In the genomic region with DNA sequence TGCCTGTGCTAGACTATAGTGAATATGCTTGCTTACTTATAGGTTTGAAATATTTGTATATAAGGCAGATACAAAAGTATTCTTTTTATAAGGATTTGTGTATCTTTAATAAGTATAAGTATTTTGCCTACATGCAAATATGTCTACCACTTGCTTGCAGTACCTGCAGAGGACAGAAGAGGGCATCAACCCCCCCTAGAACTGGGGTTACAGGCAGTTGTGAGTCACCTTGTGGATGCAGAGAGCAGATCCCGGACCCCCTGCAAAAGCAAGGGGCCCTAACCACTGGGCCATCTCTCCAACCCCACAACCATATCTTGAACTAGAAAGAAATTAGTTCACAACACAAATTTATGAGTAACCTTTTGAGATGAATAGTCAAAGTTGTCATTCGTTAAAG, we compare ENCODE assay signal across 16 mouse cellular contexts.
DNase-seq lines count a peak whose midpoint lies in the region; ATAC-seq and TF ChIP-seq lines count a peak whose summit lies in the region.
"Had no signal": no experiment of that assay in that cellular context is flagged by ENCODE, and none has a peak within 500 bp of the region (broad histone marks: within the 10 kb centered on the region; RNA-seq: fewer than 3 reads in every experiment).

No protein-coding gene starts in this region.

- no peak for ATAC-seq in liver, embryonic 14.5 days (ENCODE audit: insufficient read depth)
- ATAC-seq in liver, embryonic 12.5 days: no peak

- H3K4me2 ChIP-seq in liver, embryonic 14.5 days (ENCODE audit: low read depth): no peak overlapping the region
- H3K4me2 ChIP-seq in liver, embryonic 12.5 days: no peak overlapping the region
- H3K4me2 ChIP-seq: embryonic facial prominence, embryonic 15.5 days; hindbrain, embryonic 12.5 days; limb, embryonic 13.5 days; midbrain, embryonic 12.5 days; stomach, embryonic 15.5 days had no signal

- TF ChIP-seq CTCF in liver, embryonic 14.5 days (IDR thresholded peaks at IDR 0.05; ENCODE audit: low read depth): peak; percentile 26; the same call in 1 of the 2 replicates
- TF ChIP-seq CTCF in E14TG2a.4 (conservative IDR thresholded peaks at IDR 0.05; ENCODE audit: low read length): peak; percentile 54
- peak; percentile 17; the same call in 1 of the 2 replicates for TF ChIP-seq CTCF in brain, embryonic 14.5 days (IDR thresholded peaks at IDR 0.05; ENCODE audit: borderline replicate concordance, extremely low read depth, insufficient read depth, insufficient read length)

- 46% methylated on average over 2 of the region's 2 CpGs for WGBS in liver, embryonic 14.5 days (ENCODE audit: insufficient replicate concordance)
- WGBS in liver, embryonic 12.5 days (ENCODE audit: insufficient replicate concordance): 57% methylated on average over 2 of the region's 2 CpGs

- TF ChIP-seq POLR2A in brain, embryonic 14.5 days (IDR thresholded peaks at IDR 0.05; ENCODE audit: borderline replicate concordance, extremely low read depth, insufficient read depth, insufficient read length, poor library complexity, severe bottlenecking): no peak

- no peak for TF ChIP-seq EP300 in liver, embryonic 14.5 days (IDR thresholded peaks at IDR 0.05; ENCODE audit: low read depth)

- no peaks in the 10 kb centered on the region for H3K36me3 ChIP-seq in liver, embryonic 14.5 days (replicated peaks; ENCODE audit: control insufficient read depth, insufficient read depth, low read depth)
- no peaks in the 10 kb centered on the region for H3K36me3 ChIP-seq in liver, embryonic 12.5 days
- no peaks in the 10 kb centered on the region for H3K36me3 ChIP-seq in E14TG2a.4 (ENCODE audit: insufficient read depth, low read length)
- H3K36me3 ChIP-seq: embryonic facial prominence, embryonic 15.5 days; hindbrain, embryonic 12.5 days; limb, embryonic 13.5 days; midbrain, embryonic 12.5 days; stomach, embryonic 15.5 days had no signal

- DNase-seq in heart, postnatal 4 days: peak; percentile 26
- DNase-seq in heart, adult 11 months: no peak
- no peak for DNase-seq in liver, embryonic 14.5 days (ENCODE audit: low read depth in 3 of 3, low spot score in 3 of 3)
- no peak for DNase-seq in brain, embryonic 14.5 days (ENCODE audit: low read depth)
- no peak for DNase-seq in cerebellum, adult 8-10 months
- DNase-seq: cerebellum, adult 2 months; spleen, adult 18-20 months; thymus, postnatal 25 days had no signal

- H3K9me3 ChIP-seq in liver, embryonic 14.5 days (ENCODE audit: control insufficient read depth, low read length): no peaks in the 10 kb centered on the region
- H3K9me3 ChIP-seq in liver, embryonic 12.5 days (replicated peaks): no peaks in the 10 kb centered on the region
- H3K9me3 ChIP-seq in E14TG2a.4 (ENCODE audit: low read length): no peaks in the 10 kb centered on the region
- H3K9me3 ChIP-seq: embryonic facial prominence, embryonic 15.5 days; hindbrain, embryonic 12.5 days; limb, embryonic 13.5 days; midbrain, embryonic 12.5 days; stomach, embryonic 15.5 days had no signal

- no peaks in the 10 kb centered on the region for H3K4me1 ChIP-seq in liver, embryonic 14.5 days (replicated peaks; ENCODE audit: control insufficient read depth in 2 of 2, insufficient read depth in 2 of 2, low read length in 1 of 2)
- no peaks in the 10 kb centered on the region for H3K4me1 ChIP-seq in liver, embryonic 12.5 days
- no peaks in the 10 kb centered on the region for H3K4me1 ChIP-seq in E14TG2a.4 (replicated peaks; ENCODE audit: low read depth, low read length)
- H3K4me1 ChIP-seq: embryonic facial prominence, embryonic 15.5 days; limb, embryonic 13.5 days; midbrain, embryonic 12.5 days; stomach, embryonic 15.5 days had no signal

- H3K27me3 ChIP-seq in liver, embryonic 14.5 days (ENCODE audit: control insufficient read depth, insufficient read depth, low read length): no peaks in the 10 kb centered on the region
- no peaks in the 10 kb centered on the region for H3K27me3 ChIP-seq in liver, embryonic 12.5 days (replicated peaks)
- no peaks in the 10 kb centered on the region for H3K27me3 ChIP-seq in E14TG2a.4 (ENCODE audit: insufficient read depth, low read length)
- H3K27me3 ChIP-seq: embryonic facial prominence, embryonic 15.5 days; hindbrain, embryonic 12.5 days; limb, embryonic 13.5 days; midbrain, embryonic 12.5 days; stomach, embryonic 15.5 days had no signal

- H3K9ac ChIP-seq in liver, embryonic 14.5 days (replicated peaks): no peak overlapping the region
- no peak overlapping the region for H3K9ac ChIP-seq in liver, embryonic 12.5 days
- H3K9ac ChIP-seq: embryonic facial prominence, embryonic 15.5 days; hindbrain, embryonic 12.5 days; limb, embryonic 13.5 days; midbrain, embryonic 12.5 days; stomach, embryonic 15.5 days had no signal

- no peak overlapping the region for H3K4me3 ChIP-seq in liver, embryonic 14.5 days (ENCODE audit: insufficient read depth in 1 of 2, low read depth in 2 of 2, low read length in 2 of 2)
- no peak overlapping the region for H3K4me3 ChIP-seq in liver, embryonic 12.5 days
- no peak overlapping the region for H3K4me3 ChIP-seq in E14TG2a.4 (replicated peaks; ENCODE audit: low read length)
- H3K4me3 ChIP-seq: embryonic facial prominence, embryonic 15.5 days; hindbrain, embryonic 12.5 days; limb, embryonic 13.5 days; midbrain, embryonic 12.5 days; myocyte; stomach, embryonic 15.5 days had no signal

- H3K27ac ChIP-seq in liver, embryonic 14.5 days: no peak overlapping the region
- H3K27ac ChIP-seq in liver, embryonic 12.5 days: no peak overlapping the region
- H3K27ac ChIP-seq: embryonic facial prominence, embryonic 15.5 days; hindbrain, embryonic 12.5 days; limb, embryonic 13.5 days; midbrain, embryonic 12.5 days; stomach, embryonic 15.5 days had no signal
